Mouse (Mus musculus): ENCODE measurements around the gene Gm2a.

Gm2a gene

GRCm38 (mm10) chr11:55131077-55131742 is 33.3 kb downstream of the Gm2a start:
- peak; percentile 67 for DNase-seq (ENCODE audit: low read depth)

GRCm38 (mm10) chr11:55131946-55132345 is 34.0 kb downstream of the Gm2a start:
- no peak for DNase-seq (ENCODE audit: low read depth)

- no peak for DNase-seq (ENCODE audit: low read depth)
These were observed 35.3 kb downstream of the Gm2a start for GRCm38 (mm10) chr11:55133204-55133603.

GRCm38 (mm10) chr11:55134407-55134806 is 36.5 kb downstream of the Gm2a start:
- DNase-seq (ENCODE audit: low read depth) = peak; percentile 68

GRCm38 (mm10) chr11:55134871-55135270 is 37.0 kb downstream of the Gm2a start:
- peak; percentile 84 for DNase-seq (ENCODE audit: low read depth)

- peak; percentile 87 for DNase-seq (ENCODE audit: low read depth)
These were observed 39.0 kb downstream of the Gm2a start for GRCm38 (mm10) chr11:55136770-55137547.

- DNase-seq (ENCODE audit: low read depth) = peak; percentile 81
These were observed 39.7 kb downstream of the Gm2a start for GRCm38 (mm10) chr11:55137646-55138045.

GRCm38 (mm10) chr11:55141502-55141901 is 43.6 kb downstream of the Gm2a start:
- no peak for DNase-seq (ENCODE audit: low read depth)

- DNase-seq (ENCODE audit: low read depth) = no peak
These were observed 46.1 kb downstream of the Gm2a start for GRCm38 (mm10) chr11:55144011-55144410.

GRCm38 (mm10) chr11:55146855-55147254 is 48.9 kb downstream of the Gm2a start:
- DNase-seq (ENCODE audit: low read depth) = no peak

- peak; percentile 63 for DNase-seq (ENCODE audit: low read depth)
These were observed 49.5 kb downstream of the Gm2a start for GRCm38 (mm10) chr11:55147423-55147822.

GRCm38 (mm10) chr11:55148461-55148860 is 50.5 kb downstream of the Gm2a start:
- DNase-seq (ENCODE audit: low read depth) = no peak

- DNase-seq (ENCODE audit: low read depth) = no peak
These were observed 53.7 kb downstream of the Gm2a start, which contains the start of gene Slc36a3 for GRCm38 (mm10) chr11:55151608-55152007. TSS of gene Slc36a3 (minus strand) at chr11:55151708.

GRCm38 (mm10) chr11:55154398-55155069 is 56.6 kb downstream of the Gm2a start:
- no peak for DNase-seq (ENCODE audit: low read depth)

- peak; percentile 94 for DNase-seq (ENCODE audit: low read depth)
These were observed 57.1 kb downstream of the Gm2a start for GRCm38 (mm10) chr11:55155070-55155421.

GRCm38 (mm10) chr11:55158785-55159359 is 61.0 kb downstream of the Gm2a start:
- DNase-seq (ENCODE audit: low read depth) = peak; percentile 91

Measured in 416B (cell line).